Mouse (Mus musculus) NIH3T3 (cell line): ENCODE data around the gene Gm49318.
"Not testable (repeated sequence)": the region's sequence is repeated elsewhere in the genome, so short reads cannot be mapped to it uniquely, and the experiment has no call there.

Source experiments
- DNase-seq: peaks from one replicate; pipeline ENCODE4 v3.0.0-alpha.2; 2012; ENCODE audit warnings: low read depth

Gene Gm49318

GRCm38 (mm10) chr9:22070791-22071573 lies at the start of gene Gm49318, which contains the start of gene Zfp653:
Gene Gm49318, minus strand, starts transcription at chr9:22071259.
Gene Zfp653, minus strand, starts transcription at chr9:22071376.
- DNase-seq, result peak; percentile 98

DNA sequence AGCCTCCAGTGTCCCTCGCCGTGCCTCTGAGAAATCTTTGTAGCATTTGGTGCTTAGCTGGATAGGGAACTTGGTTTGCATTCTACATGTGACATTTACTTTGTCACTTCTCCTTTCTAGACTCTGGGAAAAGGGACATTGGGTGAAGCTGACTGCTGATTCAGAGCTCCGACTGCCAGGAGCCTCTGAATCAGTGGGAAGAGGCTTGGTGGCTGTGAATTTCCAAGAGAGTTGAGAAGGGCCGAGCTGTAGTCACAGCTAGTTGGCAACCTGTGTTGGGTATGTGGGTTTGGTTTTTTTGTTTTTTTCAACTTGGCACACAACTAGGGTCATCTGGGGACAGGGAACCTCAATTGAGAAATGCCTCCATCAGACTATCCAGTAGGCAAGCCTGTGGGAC lies 48.5 kb upstream of the Gm49318 start:
- DNase-seq, result no peak

- peak; percentile 83 for DNase-seq
Measured at GRCm38 (mm10) chr9:22117754-22118456, 46.8 kb upstream of the Gm49318 start.

GRCm38 (mm10) chr9:22116740-22117426 lies 45.8 kb upstream of the Gm49318 start, which contains the start of gene Elof1:
Gene Elof1, minus strand, starts transcription at chr9:22117172.
- peak; percentile 96 for DNase-seq

GRCm38 (mm10) chr9:22116086-22116485 lies 45.0 kb upstream of the Gm49318 start:
- no peak for DNase-seq

DNA sequence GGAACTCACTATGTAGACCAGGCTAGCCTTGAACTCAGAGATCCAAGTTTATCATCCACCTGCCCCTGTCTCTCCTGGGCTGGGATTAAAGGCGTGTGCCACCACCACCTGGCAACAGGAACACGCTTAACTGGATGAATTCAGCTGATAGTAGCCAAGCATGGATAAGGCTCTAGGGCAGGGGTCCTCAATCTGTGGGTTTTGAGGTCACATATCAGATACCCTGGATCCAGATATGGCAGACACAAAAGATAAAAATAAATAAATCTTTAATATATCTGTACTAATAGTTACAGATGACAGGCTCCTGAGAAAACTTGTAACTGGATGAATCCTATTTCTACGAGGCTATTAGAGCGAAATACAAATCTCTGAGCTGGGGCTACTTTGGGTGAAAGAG lies 44.6 kb upstream of the Gm49318 start:
- DNase-seq, result no peak

DNA sequence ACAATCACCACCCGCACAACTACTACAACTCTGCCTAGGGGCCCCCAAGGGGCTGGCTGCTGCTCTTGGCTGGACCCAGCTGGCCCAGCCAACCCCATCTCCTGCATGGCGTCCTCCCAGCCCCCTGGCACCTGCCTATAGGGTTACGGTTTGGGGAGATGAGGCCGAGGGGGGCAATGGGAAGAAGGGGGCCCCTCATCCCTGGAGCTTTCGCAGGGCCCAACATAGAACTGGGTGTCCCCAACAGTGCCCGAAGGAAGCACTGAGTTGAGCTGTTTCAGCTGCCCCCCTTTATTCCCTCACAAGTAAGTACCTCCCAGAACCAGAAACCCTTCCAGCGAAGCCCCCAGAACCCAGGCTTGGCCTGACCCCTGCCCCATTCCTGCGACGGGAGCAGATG lies 37.1 kb upstream of the Gm49318 start:
- no peak for DNase-seq

DNA sequence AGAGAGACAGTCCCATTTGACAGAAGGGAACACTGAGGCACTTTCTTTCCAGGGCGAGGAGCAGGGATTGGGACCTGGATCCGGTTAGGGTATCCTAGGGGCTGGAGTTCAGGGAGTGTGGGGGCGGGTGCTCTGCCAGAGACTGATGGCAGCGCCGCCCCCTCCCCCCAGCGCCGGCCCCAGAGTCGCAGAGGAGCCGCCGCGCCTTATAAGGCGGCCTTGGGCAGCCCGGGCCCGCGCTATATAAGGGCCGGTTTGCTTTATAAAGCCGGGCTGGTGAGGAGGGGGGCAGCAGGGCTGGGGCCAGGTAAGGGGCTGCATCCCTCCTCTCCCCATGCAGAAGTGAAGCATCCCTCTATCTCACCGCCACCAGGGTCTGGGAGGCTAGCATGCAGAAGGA lies 28.9 kb upstream of the Gm49318 start:
- DNase-seq, result no peak

DNA sequence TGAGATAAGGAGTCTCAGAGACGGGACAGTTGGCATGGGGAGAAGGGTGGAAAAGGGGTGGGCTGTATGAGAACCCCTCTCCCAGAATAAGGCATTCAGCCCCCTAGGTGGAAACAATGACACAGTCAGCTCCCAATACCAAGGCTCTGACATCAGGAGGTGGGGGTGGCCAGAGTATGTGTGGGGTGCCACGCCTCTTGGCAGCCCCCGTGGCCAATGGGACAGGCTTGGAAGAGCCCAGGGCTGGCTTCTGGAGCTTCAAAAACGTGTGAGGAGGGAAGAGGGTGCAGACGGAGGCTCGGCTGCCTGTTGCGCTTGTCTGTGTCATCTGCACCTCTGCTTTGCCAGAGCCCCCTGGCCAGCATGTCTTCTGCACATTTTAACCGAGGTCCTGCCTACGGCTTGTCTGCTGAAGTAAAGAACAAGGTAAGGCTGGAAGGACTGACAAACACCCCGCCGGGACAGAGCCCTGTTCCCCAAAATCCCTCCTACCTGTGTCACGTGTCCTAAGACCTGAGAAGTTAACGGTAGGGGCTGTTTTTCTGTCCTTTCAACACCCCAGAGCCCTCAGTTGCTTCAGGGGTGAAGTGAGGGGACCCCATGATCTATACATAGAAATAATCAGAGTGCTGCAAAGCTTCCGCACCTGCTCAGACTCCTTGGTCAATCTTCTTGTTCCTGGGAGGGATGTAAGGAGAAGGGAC lies 28.1 kb upstream of the Gm49318 start, which contains the start of gene Cnn1:
Cnn1 (plus strand) TSS at position 224 of the 704 bp plus-strand sequence.
- peak; percentile 67 for DNase-seq

GRCm38 (mm10) chr9:22095854-22096307 lies 24.8 kb upstream of the Gm49318 start:
- peak; percentile 67 for DNase-seq

- no peak for DNase-seq
Measured at GRCm38 (mm10) chr9:22092746-22093145, 21.7 kb upstream of the Gm49318 start.

- DNase-seq, result peak; percentile 77
Measured at GRCm38 (mm10) chr9:22089986-22090385, 18.9 kb upstream of the Gm49318 start.

GRCm38 (mm10) chr9:22089281-22089680 lies 18.2 kb upstream of the Gm49318 start:
- DNase-seq, result peak; percentile 11

GRCm38 (mm10) chr9:22087034-22087618 lies 16.1 kb upstream of the Gm49318 start:
- DNase-seq, result peak; percentile 8

GRCm38 (mm10) chr9:22086012-22086411 lies 15.0 kb upstream of the Gm49318 start:
- DNase-seq, result no peak

- peak; percentile 95 for DNase-seq
Measured at GRCm38 (mm10) chr9:22085022-22085834, 14.2 kb upstream of the Gm49318 start, which contains the start of gene Ecsit. Gene Ecsit, minus strand, starts transcription at chr9:22085438.

DNA sequence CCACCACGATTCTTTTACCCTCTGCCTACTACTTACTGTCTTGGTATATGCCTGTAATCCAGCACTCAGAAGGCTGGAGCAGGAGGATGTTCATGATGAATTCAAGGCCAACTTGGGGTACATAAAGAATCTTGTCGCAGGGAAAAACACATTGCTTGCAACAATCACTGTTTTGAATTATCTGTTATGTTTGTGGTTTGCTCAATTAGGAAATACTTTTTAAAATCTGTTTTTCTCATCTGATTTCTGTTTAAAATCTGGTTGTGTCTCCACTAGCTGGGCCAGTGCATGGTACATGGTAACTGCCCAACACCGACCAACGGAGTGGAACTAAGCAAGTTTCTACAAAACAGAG lies 13.6 kb upstream of the Gm49318 start:
- no peak for DNase-seq

DNA sequence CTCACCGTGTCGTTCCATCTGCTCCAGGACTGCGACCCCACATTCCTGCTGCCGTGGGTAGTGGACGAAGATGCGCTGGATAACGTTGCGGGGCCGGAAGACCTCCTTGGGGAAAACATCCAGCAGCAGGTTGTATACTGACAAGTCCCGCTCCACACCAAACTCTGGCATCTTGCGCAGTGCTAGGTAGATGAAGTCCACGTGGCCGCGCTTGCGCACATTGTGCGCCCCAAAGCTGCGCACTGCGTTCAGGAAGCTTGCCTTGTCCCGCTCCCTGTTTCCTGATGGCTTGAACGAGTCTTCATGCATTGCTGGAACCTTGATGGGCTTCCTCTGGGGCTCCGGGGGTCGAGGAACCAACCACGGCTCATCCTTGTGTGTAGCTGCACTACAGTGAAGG lies 5.2 kb upstream of the Gm49318 start:
- no peak for DNase-seq

- not testable (repeated sequence) for DNase-seq
Measured at GRCm38 (mm10) chr9:22075778-22076177, 4.7 kb upstream of the Gm49318 start.

DNA sequence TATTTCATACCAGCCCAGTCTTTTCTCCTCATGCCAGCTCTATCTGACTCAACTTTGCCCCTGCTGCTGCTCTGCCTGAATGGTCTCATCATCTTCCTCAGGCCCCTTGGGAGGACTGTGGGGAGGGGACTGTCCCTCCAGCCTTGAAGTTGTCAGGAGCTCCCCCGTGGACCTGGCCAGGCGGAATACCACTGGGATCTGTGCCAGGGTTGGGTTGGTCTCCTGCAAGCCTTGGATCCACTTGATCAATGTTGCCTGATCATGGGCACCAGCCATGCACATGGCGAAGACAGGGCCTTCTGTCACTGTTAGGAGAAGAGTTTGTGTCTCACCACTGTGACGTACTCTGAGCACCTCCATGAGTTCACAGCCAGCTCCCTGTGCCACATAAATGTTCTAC lies 1.2 kb upstream of the Gm49318 start:
- no peak for DNase-seq
